Mouse (Mus musculus) layer of hippocampus, adult 11-12 months (tissue): ENCODE data around the gene Rtn1.

ENCODE experiments used
- DNase-seq: peaks from one replicate; pipeline ENCODE4 v3.0.0; 2022; ENCODE audit warnings: low spot score

The Rtn1 gene

DNA sequence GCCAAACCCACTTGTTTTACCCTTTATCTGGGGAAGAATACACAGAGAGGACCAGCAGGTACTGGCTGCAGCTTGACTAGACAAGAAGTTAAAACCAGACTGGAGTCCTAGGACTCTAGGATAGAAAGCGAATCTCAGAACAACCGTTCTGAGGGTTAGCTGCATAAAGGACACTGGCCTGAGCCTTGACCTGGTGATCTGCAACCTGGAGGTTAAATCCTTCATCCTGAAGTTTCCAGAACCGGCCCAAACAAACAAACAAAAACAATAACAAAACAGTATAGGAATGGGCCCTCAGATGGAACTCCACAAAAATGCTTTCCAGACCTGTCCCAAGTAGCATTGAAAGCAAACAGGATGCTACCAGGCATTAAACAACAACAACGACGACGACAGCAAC, at the start of gene Rtn1:
TSS of gene Rtn1 (minus strand) at position 101 of the 400 bp plus-strand sequence.
- no peak for DNase-seq

- DNase-seq, result no peak
Measured at GRCm38 (mm10) chr12:72453941-72454340, 45.1 kb upstream of the Rtn1 start.

DNA sequence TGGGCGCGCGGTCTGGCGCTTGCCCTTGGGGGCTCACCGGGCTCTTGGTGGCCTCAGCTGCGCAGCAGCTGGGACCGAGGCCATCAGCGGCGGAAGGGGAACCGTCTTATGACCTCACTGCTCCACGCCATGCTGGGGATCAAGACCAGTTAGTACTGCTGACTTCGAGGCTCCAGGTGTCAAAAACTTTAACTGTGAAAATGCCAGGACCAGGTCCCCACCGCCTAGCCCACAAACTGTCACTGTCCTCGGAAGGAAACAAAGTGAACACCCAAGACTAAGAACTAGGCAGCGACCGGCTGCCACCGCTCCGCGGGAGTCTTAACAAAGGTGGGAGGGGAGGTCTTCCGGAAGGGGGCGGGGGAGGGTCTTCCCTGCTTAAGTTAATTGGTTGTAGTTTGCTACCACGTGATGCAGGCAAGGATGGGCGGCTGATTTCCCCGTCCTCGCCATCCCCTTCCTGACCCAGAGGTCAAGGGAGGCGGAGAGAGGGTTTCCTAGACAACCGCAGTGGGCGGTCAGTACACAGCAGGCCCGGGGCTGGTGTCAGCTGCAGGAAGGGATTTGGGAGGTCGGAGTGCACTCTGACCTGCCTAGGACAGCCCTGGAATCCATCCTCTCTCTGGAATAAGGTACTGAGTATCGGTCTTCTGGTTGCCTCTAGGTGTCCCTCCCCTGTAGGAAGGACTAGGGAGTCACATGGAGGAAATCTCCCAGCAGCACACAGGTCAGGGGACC, 33.2 kb upstream of the Rtn1 start, which contains the start of gene Lrrc9:
TSS of gene Lrrc9 (plus strand) at position 28 of the 738 bp plus-strand sequence.
- DNase-seq, result peak; percentile 58

- DNase-seq, result no peak
Measured at GRCm38 (mm10) chr12:72438961-72439480, 30.2 kb upstream of the Rtn1 start.

DNA sequence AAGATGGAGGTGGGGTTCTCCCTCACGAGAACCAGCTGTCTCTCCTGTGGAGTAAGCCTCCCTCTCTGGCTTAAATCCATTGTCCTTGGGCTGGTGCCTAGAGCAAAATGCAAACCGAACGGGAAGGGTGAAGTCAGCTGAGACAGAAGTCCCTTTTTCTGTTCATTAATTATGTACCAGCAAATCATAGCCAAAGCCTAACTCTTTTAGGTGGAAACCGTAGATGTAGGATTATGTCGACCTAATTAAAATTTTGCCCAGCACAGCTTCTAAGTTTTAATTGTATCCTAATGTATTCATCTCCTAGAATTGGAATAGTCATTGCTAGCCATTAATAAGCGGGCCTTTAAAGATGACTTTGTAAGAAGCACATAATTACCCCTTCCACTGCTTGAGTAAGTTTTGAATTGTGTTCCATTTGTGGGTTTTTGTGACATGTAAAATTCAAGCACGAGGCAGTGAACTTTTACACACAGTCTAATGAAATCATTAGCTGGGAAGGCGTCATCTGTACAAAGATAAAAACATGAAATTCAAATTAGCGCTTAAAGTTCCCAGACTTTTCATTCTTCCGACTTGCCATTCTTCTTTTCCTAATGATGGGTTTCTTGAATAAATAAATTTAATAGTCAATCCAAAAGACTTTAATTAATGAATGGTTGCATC, 29.0 kb upstream of the Rtn1 start:
- no peak for DNase-seq

DNA sequence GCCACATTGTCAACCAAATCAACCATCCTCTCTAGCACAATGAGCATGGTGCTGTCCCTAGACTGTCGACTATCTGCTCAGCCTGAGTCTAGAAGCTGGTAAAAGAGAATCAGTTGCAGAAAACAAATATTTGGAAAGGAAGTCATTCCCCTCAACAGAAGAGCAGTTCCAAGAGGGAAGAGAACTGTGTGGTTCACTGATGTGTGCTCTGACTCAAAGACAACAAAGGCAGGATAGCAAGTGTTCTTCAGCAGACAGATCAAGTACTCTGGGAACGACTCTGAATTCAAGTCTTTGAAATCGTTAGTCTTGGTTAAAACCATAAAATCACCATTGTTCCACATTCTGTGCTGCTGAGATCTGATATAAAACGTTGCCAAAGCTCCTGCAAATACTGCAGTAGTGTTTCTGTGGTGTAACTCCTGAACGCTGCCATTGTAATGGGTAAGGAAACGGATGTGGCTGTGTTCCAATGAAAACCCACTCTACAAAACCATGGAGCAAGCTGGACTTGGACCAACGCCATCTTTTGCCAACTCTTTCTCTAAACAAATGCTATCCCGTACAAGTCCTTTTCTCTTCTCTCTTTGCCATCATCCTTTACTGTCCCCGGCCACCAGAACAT, 24.5 kb upstream of the Rtn1 start:
- no peak for DNase-seq

- DNase-seq, result no peak
Measured at GRCm38 (mm10) chr12:72432209-72432608, 23.4 kb upstream of the Rtn1 start.

GRCm38 (mm10) chr12:72427722-72428126, 18.9 kb upstream of the Rtn1 start:
- DNase-seq, result peak; percentile 85

- DNase-seq, result no peak
Measured at GRCm38 (mm10) chr12:72422681-72423080, 13.8 kb upstream of the Rtn1 start.

DNA sequence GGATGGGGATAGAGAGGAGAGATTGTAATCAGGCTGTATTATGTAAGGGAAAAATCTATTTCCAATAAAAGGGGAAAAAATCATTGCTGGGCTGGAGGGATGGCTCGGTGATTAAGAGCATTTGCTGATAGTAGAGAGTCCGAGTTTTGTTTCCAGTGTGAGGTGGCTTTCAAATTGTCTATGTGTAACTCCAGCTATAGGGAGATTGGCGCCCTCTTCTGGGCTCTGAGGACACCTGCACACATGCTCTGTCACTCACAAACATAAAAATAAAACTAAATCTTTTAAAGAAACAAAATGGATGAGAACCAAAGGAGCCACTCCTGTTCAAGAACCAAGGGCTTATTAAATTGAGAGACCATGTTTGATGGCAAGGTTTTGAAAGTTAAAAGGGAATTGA, 8.9 kb upstream of the Rtn1 start:
- no peak for DNase-seq

DNA sequence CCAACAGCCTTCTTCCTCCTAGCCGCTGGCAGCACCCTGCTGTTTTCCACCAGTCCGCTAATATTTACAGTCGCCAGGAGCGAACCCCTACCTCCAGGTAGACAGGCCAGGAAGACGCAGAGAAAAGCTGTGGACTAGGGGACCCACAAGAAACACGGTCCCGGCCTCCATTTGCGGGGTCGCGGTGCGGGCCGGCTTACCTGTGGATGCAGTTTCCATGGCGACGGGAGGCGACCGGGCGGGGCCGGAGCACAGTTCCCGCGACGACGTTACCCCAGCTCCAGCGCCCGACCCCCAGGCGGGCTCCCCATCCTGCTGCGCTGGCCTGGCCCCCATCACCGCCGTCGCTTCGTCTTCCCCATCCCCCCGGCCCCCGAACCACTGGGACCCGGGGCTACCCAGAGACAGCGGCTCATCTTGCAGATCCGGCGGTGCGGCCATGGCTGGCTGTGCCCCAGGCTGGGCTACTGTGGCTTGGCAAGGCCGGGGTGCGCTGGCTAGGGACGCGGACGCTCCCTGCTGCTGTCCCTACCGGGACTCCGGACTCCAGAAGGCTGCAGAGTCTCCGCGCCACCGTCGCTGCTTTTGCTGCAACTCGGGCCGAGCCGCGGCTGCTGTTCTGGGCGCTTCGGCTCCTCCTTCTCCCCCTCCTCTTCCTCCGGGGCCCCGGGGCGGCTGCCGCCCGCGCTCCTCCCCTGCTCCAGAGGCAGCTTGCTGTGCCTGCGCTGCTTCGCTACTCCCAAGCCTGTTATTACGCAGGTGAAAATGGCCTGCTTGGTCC, 553 bp downstream of the Rtn1 start:
- DNase-seq, result peak; percentile 70

GRCm38 (mm10) chr12:72407721-72408110, 1.1 kb downstream of the Rtn1 start:
- DNase-seq, result peak; percentile 13

DNA sequence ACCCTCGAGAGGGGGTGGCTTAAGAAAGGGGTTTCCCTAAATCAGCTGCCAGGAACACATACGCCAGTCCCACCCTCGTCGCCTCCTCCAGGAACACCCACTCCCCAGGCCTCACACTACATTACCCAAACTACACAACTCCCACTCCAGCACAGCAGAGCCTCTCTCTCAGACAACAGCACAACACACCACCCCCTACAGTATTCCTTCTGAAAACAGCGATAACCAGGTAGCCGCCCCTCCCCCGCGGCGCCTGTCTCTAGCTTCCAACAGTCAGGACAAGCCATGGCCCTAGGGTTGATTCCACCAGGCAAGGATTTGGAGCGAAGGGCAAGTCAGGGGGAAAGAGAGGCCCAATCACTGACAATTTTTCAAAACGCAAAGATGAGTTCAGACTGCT, 1.7 kb downstream of the Rtn1 start:
- DNase-seq, result peak; percentile 43

- no peak for DNase-seq
Measured at GRCm38 (mm10) chr12:72405031-72405430, 3.8 kb downstream of the Rtn1 start.

- DNase-seq, result no peak
Measured at GRCm38 (mm10) chr12:72393046-72393805, 15.6 kb downstream of the Rtn1 start.

- no peak for DNase-seq
Measured at GRCm38 (mm10) chr12:72390346-72390745, 18.5 kb downstream of the Rtn1 start.

DNA sequence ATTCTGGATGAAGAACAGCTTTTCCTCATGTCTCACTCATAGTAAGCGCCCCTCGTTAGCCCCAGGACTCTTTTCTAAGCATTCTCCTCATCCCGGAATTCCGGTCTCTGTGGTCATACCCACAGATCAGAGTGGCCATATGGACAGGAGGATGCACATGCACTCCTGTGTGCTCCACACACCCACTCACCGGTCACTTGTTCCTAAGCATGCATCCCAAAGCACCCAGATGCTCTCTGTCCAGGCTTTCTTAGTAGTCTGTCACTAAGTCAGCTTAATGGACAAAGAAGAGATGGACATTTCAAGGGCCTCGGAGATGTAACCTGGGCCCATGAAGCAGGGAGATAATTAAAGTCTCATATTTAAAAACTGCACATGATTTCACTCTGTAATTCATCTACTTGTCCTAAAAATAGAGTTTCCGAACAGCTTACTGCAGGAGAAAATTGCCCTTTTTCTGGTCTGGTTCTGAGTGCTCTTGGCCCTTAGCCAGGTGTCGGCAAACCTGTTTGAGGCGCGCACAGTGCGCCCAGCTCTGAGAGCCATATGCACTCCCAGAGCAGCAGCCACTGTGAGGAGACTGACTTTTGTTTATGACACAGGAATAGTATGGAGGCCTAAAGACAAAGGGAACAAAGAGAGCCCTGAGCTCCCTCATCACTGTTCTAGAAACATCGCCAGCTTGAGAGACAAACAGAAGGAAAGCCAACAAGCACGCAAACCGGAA, 19.3 kb downstream of the Rtn1 start:
- peak; percentile 26 for DNase-seq

DNA sequence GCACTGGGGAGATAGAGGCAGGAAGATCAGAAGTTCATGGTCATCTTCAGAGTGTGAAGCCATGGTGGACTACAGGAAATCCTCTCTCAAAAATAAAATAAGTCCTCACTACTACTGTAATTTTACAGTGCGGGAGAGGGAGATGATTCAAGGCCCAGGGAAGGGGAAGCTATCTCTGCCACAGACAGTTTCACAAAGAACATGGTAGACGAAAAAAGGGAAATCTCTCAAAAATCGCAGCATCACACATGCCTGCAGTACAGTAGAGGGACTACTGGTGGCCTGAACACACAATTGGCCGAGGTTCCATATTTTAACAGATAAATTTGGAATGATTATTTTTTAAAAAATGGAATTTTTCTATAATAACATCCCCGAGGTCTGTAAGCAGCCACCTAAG, 20.0 kb downstream of the Rtn1 start:
- no peak for DNase-seq

GRCm38 (mm10) chr12:72388135-72388534, 20.7 kb downstream of the Rtn1 start:
- DNase-seq, result no peak

- no peak for DNase-seq
Measured at GRCm38 (mm10) chr12:72376309-72376708, 32.5 kb downstream of the Rtn1 start.

- DNase-seq, result no peak
Measured at GRCm38 (mm10) chr12:72374823-72375225, 34.0 kb downstream of the Rtn1 start.
